Mouse (Mus musculus) c-Kit-positive CD71-positive TER-119-positive erythroid progenitor cells, embryonic 14.5 days (primary cell): ENCODE measurements around the gene Lrrfip2.

Experiments used
- DNase-seq: peaks from one replicate; pipeline ENCODE4 v3.0.0-alpha.2; 2013; ENCODE audit warnings: low spot score

Gene Lrrfip2

GRCm38 (mm10) chr9:111166612-111167011, 49.2 kb downstream of the Lrrfip2 start:
- DNase-seq, result no peak

- DNase-seq, result no peak
Observed at GRCm38 (mm10) chr9:111170430-111170829, 53.0 kb downstream of the Lrrfip2 start.

GRCm38 (mm10) chr9:111174071-111174470, 56.7 kb downstream of the Lrrfip2 start:
- no peak for DNase-seq

GRCm38 (mm10) chr9:111178971-111179370, 61.6 kb downstream of the Lrrfip2 start:
- no peak for DNase-seq

GRCm38 (mm10) chr9:111182176-111182575, 64.8 kb downstream of the Lrrfip2 start:
- no peak for DNase-seq

- no peak for DNase-seq
Observed at GRCm38 (mm10) chr9:111184929-111185328, 67.5 kb downstream of the Lrrfip2 start.

GRCm38 (mm10) chr9:111186861-111187260, 69.5 kb downstream of the Lrrfip2 start:
- DNase-seq, result no peak

- no peak for DNase-seq
Observed at GRCm38 (mm10) chr9:111188731-111189130, 71.3 kb downstream of the Lrrfip2 start.

- DNase-seq, result no peak
Observed at GRCm38 (mm10) chr9:111193211-111193610, 75.8 kb downstream of the Lrrfip2 start.

- DNase-seq, result no peak
Observed at GRCm38 (mm10) chr9:111197116-111197515, 79.7 kb downstream of the Lrrfip2 start.

GRCm38 (mm10) chr9:111197712-111198111, 80.3 kb downstream of the Lrrfip2 start:
- DNase-seq, result no peak

GRCm38 (mm10) chr9:111198332-111198731, 80.9 kb downstream of the Lrrfip2 start:
- DNase-seq, result no peak

- no peak for DNase-seq
Observed at GRCm38 (mm10) chr9:111200208-111200607, 82.8 kb downstream of the Lrrfip2 start.

GRCm38 (mm10) chr9:111204601-111205375, 87.4 kb downstream of the Lrrfip2 start:
- DNase-seq, result no peak

GRCm38 (mm10) chr9:111207683-111208082, 90.3 kb downstream of the Lrrfip2 start:
- DNase-seq, result no peak

- DNase-seq, result no peak
Observed at GRCm38 (mm10) chr9:111208185-111208584, 90.8 kb downstream of the Lrrfip2 start.

GRCm38 (mm10) chr9:111209158-111209699, 91.8 kb downstream of the Lrrfip2 start:
- DNase-seq, result no peak

GRCm38 (mm10) chr9:111210412-111210811, 93.0 kb downstream of the Lrrfip2 start:
- DNase-seq, result no peak

GRCm38 (mm10) chr9:111211122-111212041, 94.0 kb downstream of the Lrrfip2 start:
- no peak for DNase-seq

GRCm38 (mm10) chr9:111213501-111213900, 96.1 kb downstream of the Lrrfip2 start:
- peak; percentile 10 for DNase-seq

- DNase-seq, result no peak
Observed at GRCm38 (mm10) chr9:111216424-111216823, 99.0 kb downstream of the Lrrfip2 start.

- no peak for DNase-seq
Observed at GRCm38 (mm10) chr9:111220551-111221080, 103.2 kb downstream of the Lrrfip2 start.
